Mouse (Mus musculus) hindbrain, postnatal 0 days (tissue): ENCODE measurements around the gene Hnrnpu. TPM values are rescaled to one million over a fixed set of nuclear protein-coding genes. Genes with fewer than 3 reads are reported as not detected.
"Not testable (repeated sequence)": the region's sequence is repeated elsewhere in the genome, so short reads cannot be mapped to it uniquely, and the experiment has no call there.

Source experiments
- ATAC-seq: fragments of 200-750 bp; cut with Nextera tagmentation; 2 replicates; pipeline ENCODE4 v1.8.0; 2017; ENCODE audit warnings: mild to moderate bottlenecking, moderate TSS enrichment, moderate library complexity
- DNase-seq: peaks from one replicate; pipeline ENCODE4 v3.0.0-alpha.2; 2015; ENCODE audit warnings: low spot score
- H3K27ac ChIP-seq: fragments of 300-500 bp; sonication (generic); 2 replicates; pipeline ENCODE4 v1.5.1; 2014; ENCODE audit warnings: mild to moderate bottlenecking
- H3K27me3 ChIP-seq: fragments of 300-500 bp; sonication (generic); 2 replicates; pipeline ENCODE4 v1.6.1; 2014; ENCODE audit warnings: low read length, mixed read lengths; ENCODE audit not compliant: insufficient read depth
- H3K36me3 ChIP-seq: fragments of 300-500 bp; sonication (generic); 2 replicates; pipeline ENCODE4 v1.6.1; 2014; ENCODE audit warnings: low read length, mixed read lengths; ENCODE audit not compliant: insufficient read depth
- H3K4me1 ChIP-seq: fragments of 300-500 bp; sonication (generic); 2 replicates; pipeline ENCODE4 v1.6.1; 2014; ENCODE audit warnings: antibody characterized with exemption, low read length, mixed read lengths; ENCODE audit not compliant: insufficient read depth
- H3K4me2 ChIP-seq: fragments of 300-500 bp; sonication (generic); 2 replicates; pipeline ENCODE4 v1.6.1; 2014; ENCODE audit warnings: low read depth, mild to moderate bottlenecking, low read length, moderate library complexity, mixed read lengths
- H3K4me3 ChIP-seq: fragments of 300-500 bp; sonication (generic); 2 replicates; pipeline ENCODE4 v1.5.1; 2014; ENCODE audit warnings: low read length
- H3K9ac ChIP-seq: fragments of 300-500 bp; sonication (generic); replicated peaks from 2 replicates; pipeline ENCODE4 v1.6.1; 2014; ENCODE audit warnings: mild to moderate bottlenecking, low read length, moderate library complexity, mixed read lengths
- H3K9me3 ChIP-seq: fragments of 300-500 bp; sonication (generic); 2 replicates; pipeline ENCODE4 v1.6.1; 2016; ENCODE audit warnings: low read length, mixed read lengths
- CTCF ChIP-seq: IDR thresholded peaks from 2 replicates; pipeline ENCODE4 v1.5.1; 2016; ENCODE audit warnings: antibody characterized with exemption, control low read depth, low read depth
- WGBS: fragments of 180-500 bp; shearing (Covaris S2); extraction: QIAGEN DNeasy Blood & Tissue Kit; methylation state at CpG from one replicate; pipeline ENCODE4 v1.1.7; 2014; 5-methylcytosine and 5-hydroxymethylcytosine counted together
- polyA plus RNA-seq: library from polyadenylated mRNA; unstranded; fragments of >200 nt; fragmentation: Nextera tagmentation; extraction: Ambion mirVana; gene quantifications from 2 replicates; pipeline ENCODE4 v1.2.1, GENCODE M21; 2015
- total RNA-seq: library from RNA; depleted of rRNA; stranded (reverse); fragments of >200 nt; gene quantifications from 2 replicates; pipeline ENCODE4 v1.2.3, GENCODE M21; 2014

The Hnrnpu gene
- total and polyA plus RNA-seq, 2 experiments from 2014 or later: 113 to 185 TPM

DNA sequence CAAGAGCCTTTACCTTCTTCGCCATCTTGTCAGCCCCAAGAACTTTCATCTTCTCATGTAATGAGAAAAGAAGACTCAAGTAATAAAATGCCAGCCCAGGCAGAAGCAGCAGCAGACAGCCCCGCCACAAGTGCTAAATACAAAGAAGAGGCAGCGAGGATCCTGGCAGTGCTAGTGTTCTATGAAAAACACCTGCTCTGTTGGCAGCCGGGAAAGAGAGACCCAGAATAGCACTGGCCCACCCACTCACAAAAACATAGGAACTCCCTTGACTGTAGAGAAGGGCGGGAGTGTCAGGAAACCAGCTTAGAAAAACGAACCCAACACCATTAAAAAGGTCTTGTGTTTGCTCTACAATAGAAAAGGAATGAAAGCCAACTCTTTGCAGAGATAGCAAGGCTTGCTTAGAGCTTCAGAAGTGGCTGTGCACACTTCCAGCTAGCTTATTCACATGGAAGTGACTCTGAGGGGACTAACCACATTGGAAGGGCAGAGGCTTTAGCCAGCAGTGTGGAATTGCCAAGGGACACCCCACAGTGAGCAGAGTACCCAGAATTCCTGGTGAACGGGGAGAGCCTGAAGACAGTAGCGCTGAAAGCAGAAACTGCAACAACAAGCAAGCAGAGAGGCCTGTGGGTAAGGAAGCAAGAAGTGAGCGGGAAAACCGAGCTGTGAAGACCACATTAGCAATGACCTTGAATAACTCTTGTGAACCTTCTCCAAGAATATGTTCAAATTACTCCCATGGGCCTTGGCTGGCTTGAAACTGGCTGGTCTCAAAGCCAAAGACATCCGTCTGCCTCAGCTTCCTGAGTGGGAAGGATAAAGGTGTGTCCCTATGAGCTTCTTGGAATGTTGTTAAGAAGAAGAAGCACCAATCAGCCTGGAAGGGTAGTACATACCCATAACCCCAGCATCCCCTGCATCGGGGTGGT, 20.4 kb upstream of the Hnrnpu start:
- peak; percentile 9 for DNase-seq

DNA sequence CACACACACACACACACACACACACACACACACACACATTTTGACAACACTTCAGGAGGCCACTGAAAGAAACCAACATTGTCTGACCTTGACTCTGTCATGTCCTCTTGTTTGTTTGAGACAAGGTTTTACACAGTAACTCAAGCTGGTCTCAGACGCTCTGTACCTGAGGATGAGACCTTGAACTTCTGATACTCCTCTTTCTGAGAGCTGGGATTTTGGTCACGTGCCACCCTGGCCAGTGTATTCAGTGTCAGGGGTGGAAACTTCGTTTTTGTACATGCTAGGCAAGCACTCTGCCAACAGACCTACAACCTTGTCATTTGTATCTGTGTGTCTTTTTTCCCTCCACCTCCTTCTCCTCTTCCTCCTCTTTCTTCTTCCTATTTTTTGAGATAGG, 17.0 kb upstream of the Hnrnpu start:
- Histone ChIP-seq H3K4me1 (no peaks in the 10 kb centered on the region), H3K27me3 (no peaks in the 10 kb centered on the region), H3K9me3 (no peaks in the 10 kb centered on the region), H3K36me3 (no peaks in the 10 kb centered on the region), H3K9ac (no peak overlapping the region), H3K27ac (no peak overlapping the region), H3K4me2 (no peak overlapping the region), H3K4me3 (no peak overlapping the region)
- WGBS: 66% methylated on average over 3 of the region's 3 CpGs
- TF ChIP-seq CTCF: no peak
- no peak for ATAC-seq
- DNase-seq: no peak

More for the DNA sequence above, 20.4 kb upstream of the Hnrnpu start:
- Histone ChIP-seq H3K36me3 (no peaks in the 10 kb centered on the region), H3K4me3 (no peak overlapping the region), H3K9me3 (no peaks in the 10 kb centered on the region), H3K9ac (no peak overlapping the region), H3K4me1 (no peaks in the 10 kb centered on the region), H3K27me3 (no peaks in the 10 kb centered on the region), H3K4me2 (no peak overlapping the region), H3K27ac (peak overlapping the region; percentile 20; the same call in 1 of the 2 replicates)
- ATAC-seq: no peak
- TF ChIP-seq CTCF: no peak
- 58% methylated on average over 12 of the region's 12 CpGs for WGBS

DNA sequence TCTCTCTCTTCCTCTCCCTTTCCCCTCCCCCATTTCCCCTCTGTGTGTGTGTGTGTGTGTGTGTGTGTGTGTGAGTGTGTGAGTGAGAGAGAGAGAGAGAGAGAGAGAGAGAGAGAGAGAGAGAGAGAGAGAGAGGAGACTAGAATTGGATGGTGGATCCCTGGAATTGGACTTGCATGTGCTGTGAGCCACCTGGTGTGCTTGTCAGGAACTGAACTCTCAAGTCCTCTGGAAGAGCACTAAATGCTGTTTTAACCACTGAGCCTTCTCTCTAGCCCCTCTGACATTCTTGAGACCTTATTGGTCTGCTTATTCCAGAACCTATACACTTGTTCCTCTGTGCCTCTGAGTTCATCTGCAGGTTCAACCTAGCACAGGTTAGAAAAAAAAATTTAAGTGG, 14.0 kb upstream of the Hnrnpu start:
- Histone ChIP-seq H3K9me3 (no peaks in the 10 kb centered on the region), H3K4me1 (no peaks in the 10 kb centered on the region), H3K27ac (no peak overlapping the region), H3K4me2 (no peak overlapping the region), H3K4me3 (no peak overlapping the region), H3K27me3 (no peaks in the 10 kb centered on the region), H3K9ac (no peak overlapping the region), H3K36me3 (no peaks in the 10 kb centered on the region)
- ATAC-seq: no peak
- peak; percentile 43; the same call in 1 of the 2 replicates for TF ChIP-seq CTCF
- DNase-seq: peak; percentile 15

DNA sequence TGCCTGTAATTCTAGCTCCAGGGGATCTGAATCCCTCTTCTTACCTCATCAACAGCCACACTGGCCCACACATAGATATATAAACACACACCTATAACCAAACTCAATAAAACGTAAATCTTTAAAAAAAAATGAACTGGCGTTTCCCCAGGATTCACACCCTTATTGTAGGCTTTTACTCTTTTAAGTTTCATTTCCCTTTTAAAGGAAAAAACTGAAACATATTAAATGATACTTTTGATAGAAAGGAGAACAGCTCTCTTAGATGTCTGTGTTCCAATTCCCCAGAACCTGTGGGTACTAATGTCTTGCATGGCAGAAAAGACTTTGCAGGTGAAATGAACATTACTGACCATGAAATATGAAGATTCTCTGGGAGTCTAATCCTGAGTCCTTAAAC, 13.2 kb upstream of the Hnrnpu start:
- Histone ChIP-seq H3K27me3 (no peaks in the 10 kb centered on the region), H3K4me3 (no peak overlapping the region), H3K9ac (no peak overlapping the region), H3K4me1 (no peaks in the 10 kb centered on the region), H3K9me3 (no peaks in the 10 kb centered on the region), H3K36me3 (no peaks in the 10 kb centered on the region), H3K4me2 (no peak overlapping the region), H3K27ac (no peak overlapping the region)
- DNase-seq (no peak), ATAC-seq (no peak)
- no peak for TF ChIP-seq CTCF
- 96% methylated on average over 2 of the region's 2 CpGs for WGBS

DNA sequence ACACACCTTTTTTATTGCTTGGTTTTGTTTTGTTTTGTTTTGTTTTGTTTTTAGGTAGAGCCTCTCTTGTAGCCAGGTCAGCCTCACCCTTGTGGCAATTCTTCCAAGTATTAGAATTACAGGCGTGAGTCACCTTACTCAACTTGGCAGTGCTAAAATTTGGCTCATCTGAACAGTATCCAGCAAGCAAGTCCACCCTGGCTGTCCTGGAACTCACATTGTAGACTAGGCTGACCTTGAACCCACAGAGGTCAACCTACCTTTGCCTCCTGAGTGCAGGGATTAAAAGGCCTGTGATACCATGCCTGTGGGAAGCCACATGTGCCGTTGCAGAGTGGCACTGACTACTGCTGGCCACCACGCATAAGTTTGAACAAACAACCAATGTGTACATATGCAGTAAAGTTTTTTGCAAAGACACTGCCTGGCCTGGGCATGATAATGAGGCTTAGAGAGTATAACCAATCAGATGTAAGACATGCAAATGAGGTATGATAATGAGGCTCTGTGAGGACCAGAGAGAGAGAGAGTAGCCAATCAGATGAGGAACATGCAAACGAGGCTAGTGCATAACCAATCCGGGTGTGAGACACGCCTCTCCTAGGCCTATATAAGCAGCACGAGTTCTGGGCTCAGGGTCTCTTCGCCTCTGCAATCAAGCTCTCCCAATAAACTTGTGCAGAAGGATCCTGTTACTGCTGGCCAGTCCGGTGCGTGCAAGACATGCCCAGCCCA, 6.6 kb upstream of the Hnrnpu start:
- not testable (repeated sequence) for H3K9me3 ChIP-seq, H3K4me3 ChIP-seq, H3K4me1 ChIP-seq, H3K36me3 ChIP-seq, ATAC-seq, H3K4me2 ChIP-seq, H3K9ac ChIP-seq, H3K27me3 ChIP-seq, H3K27ac ChIP-seq, DNase-seq
- WGBS: 95% methylated on average over 10 of the region's 10 CpGs

DNA sequence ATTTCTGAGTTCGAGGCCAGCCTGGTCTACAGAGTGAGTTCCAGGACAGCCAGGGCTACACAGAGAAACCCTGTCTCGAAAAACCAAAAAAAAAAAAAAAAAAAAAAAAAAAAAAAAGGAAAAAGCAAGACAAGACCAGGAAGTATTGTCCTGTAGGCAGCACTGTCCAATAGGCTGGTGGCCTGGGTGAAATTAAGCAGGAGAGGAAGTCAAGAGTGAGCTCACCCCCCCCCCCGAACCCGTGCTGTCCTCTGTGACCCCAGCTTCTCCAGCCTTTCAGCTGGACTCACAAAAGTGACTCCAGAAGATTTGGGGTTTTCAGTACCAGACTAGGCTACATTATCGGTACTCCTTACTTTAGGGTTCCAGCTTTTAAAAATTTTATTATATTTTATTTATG, 5.0 kb upstream of the Hnrnpu start:
- DNase-seq (no peak), ATAC-seq (no peak)
- no peaks in the 10 kb centered on the region for H3K27me3 ChIP-seq
- no peak overlapping the region for H3K4me3 ChIP-seq
- no peak overlapping the region for H3K4me2 ChIP-seq
- H3K36me3 ChIP-seq: no peaks in the 10 kb centered on the region
- no peaks in the 10 kb centered on the region for H3K4me1 ChIP-seq
- 71% methylated on average over 4 of the region's 5 CpGs for WGBS
- H3K9ac ChIP-seq: no peak overlapping the region
- no peak for TF ChIP-seq CTCF
- H3K27ac ChIP-seq: no peak overlapping the region
- H3K9me3 ChIP-seq: no peaks in the 10 kb centered on the region
